1 mouse cellular context compared by ENCODE assay signal in the genomic region with DNA sequence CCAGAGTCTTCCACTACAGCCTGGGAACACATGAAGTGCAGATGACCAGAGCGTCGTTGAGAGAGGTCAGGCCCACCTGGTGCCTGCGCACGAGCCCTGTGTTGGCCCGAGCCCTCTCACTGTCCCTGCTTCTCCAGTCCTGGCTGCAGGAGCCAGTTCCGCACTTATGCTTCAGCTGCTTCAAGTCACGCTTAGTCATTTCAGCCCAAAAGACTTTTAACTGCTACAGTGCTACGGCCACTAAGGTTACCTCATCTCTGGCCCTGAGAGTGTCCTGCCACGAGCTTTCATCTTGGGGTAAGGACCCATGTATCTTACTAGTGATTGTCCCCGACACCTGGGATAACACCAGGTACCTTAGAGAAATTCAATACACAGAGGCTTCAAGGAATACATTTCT.
A peak's percentile ranks its signal among the peaks of the same experiment; 100 is the strongest.
TF ChIP-seq lines count a peak whose summit lies in the region.

No protein-coding gene starts in this region.

TF ChIP-seq in CH12.LX, 34 proteins besides CTCF, POLR2A, EP300 and RAD21 (continued from another document):
- TF ChIP-seq IRF4 (IDR thresholded peaks at IDR 0.05; ENCODE audit: low read depth, low read length) (peak; percentile 92), SIN3A (IDR thresholded peaks at IDR 0.05; ENCODE audit: low read length) (0 out of 2 replicates have a peak, but pooled peaks have one; percentile 37), ETS1 (conservative IDR thresholded peaks at IDR 0.05; ENCODE audit: low read depth, low read length) (0 out of 2 replicates have a peak, but pooled peaks have one; percentile 33), JUND (conservative IDR thresholded peaks at IDR 0.05; ENCODE audit: low read depth, low read length) (peak; percentile 84; the same call in 1 of the 2 replicates), TBP (conservative IDR thresholded peaks at IDR 0.05; ENCODE audit: low read depth, low read length) (no peak)
